Mouse (Mus musculus) gastrocnemius, postnatal 36 days (tissue): Measurements from ENCODE around the gene 6430548M08Rik. TPM values are rescaled to one million over a fixed set of nuclear protein-coding genes. Genes with fewer than 3 reads are reported as not detected.
A peak's percentile ranks its signal among the peaks of the same experiment; 100 is the strongest.

Source experiments
- DNase-seq, 2 experiments: peaks; one replicate each; pipeline ENCODE4 v3.0.0; 2022
- intact Hi-C: fragments of 180-260 bp; cut with DNase I; formaldehyde crosslinking; loops from one replicate; pipeline ENCODE4 v1.15.1; 2025
- total RNA-seq, 2 experiments: library from RNA; stranded (reverse); gene quantifications; 2 replicates each; pipeline ENCODE4 v1.2.3; 2021

The 6430548M08Rik gene
- total RNA-seq, 2 experiments from 2014 or later = 29.0 to 41.6 TPM

DNA sequence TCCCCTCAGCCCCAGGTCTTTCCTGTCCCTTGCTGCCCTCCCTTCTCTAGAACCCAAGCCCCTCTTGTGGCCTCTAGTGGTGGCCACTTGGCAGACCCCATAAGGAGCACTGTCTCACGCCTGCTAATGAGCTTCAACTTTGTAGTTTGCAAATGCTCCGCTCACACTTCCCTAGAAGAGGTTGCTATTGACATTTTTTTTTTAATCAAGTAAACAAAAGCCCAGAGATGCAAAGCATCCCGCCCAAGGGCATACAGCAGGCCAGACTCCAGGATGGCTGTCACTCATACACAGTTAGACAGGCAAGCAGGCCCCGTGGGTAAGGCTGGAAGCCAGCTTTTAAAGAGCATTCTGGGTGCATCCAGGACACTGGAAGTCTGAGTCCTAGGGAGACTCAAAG, 62.7 kb downstream of the 6430548M08Rik start:
- DNase-seq = no peak
- intact Hi-C loops = loop anchor here (5.0 to 10.0 kb wide), 3 partner anchors 36 to 428 kb away; no protein-coding TSS in a partner anchor

DNA sequence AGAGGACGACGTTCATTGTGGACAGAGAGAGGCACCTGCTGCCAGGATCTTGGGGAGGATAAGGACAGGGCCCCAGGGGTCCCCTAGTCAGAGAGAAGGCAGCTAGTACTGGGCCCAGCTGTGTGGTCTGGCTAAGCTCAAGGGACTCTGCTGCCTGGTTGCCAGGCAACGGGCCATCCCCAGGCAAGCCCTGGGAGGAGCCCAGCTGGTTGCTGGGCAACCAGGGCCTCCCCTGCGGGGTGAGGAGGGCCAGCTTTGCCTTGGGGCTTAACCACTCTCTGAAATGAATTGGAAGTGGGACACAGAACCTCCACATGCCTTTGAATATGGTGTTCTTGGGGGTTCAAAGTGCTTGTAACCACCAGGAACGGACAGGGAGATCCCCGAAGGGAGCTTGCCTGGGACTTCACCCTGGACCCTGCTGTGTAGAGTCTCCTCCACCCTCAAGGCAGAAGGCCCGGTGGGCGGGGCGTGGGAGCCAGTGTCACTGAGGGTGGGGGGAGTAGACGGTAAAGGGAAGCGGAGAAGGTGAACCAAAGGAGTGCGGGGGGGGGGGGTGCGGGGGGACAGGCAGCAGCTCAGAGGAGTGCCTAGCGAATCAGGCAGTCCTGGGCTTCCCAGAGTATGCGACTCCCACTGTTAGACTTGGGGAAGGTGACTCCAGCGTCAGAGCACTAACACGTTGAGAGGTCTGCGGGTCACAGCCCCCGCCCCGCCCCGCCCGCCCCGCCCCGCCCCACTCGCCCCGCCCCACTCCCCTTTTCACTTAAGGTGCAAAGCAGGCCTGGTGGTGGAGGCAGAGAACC, 63.6 kb downstream of the 6430548M08Rik start, which contains the start of gene Fam92b:
Gene Fam92b, minus strand, starts transcription at position 149 of the 806 bp plus-strand sequence.
- no peak for DNase-seq
- intact Hi-C loops = loop anchor here (2.0 to 10.0 kb wide), 4 partner anchors 35 to 427 kb away; no protein-coding TSS in a partner anchor

DNA sequence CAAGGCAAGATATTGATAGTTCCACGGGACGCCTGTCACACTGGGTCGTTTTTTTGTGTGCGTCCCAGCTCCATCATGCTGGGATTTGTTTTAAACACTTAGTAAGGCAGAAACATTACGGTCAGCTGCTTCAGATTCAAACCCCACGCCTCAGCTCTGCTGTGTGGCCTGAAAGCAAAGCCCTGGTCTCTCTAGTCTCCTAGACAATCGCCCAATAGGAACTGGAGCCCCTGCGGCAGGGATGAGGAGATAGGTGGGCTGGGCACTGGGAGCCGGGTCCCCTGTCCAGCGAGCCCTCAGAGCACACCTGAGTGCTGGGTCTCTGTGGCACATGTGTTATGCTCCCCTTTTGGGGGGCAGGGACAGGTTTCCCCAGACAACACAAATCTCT, 64.2 kb downstream of the 6430548M08Rik start:
- intact Hi-C loops = loop anchor here (2.0 to 10.0 kb wide), 4 partner anchors 34 to 427 kb away; no protein-coding TSS in a partner anchor
- no peak for DNase-seq

DNA sequence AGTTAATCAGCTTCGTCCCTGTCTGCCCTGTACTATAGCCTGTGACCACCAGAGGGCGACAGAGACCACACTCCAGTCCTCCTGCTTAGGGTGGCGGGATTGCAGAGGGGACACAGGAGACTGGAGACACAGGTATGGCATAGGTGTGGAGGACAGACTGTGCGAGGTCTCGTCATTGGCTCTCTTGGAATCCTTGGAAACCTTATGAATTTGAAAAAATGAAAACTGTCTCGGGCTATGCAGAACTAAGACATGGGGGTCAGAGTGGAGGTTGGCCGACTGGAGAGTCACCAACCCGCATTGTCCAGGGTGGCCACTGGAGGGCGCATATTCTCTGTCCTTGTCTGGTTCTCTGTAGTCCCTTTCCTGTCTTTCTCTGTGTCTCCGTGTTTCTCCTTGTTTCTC, 65.1 kb downstream of the 6430548M08Rik start:
- peak; percentile 87 to 91 for DNase-seq
- intact Hi-C loops = loop anchor here (2.0 to 10.0 kb wide), 4 partner anchors 33 to 426 kb away; no protein-coding TSS in a partner anchor

DNA sequence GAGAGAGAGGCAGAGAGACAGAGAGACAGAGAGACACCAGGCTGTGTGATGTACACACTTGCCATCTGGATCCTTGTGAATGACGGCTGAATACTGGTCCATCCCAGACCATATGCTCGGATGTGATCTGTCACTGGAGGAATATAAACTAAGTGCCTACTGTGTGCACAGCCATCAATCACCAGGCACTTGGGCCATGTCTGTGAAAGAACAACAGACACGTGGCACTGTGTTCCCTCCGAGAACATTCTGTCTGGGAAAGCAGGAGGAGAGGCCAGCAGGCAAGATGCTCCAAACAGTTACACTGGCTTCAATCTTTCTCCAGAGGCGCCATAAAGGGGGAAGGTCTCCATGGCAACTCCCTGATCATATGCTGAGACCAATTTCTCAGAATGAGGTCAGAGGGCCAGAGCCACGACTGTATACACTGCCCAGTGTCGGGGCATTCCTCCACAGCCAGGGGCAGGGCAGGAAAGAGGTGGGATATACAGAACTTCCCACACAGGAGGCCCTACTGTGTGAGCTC, 66.6 kb downstream of the 6430548M08Rik start:
- DNase-seq = no peak
- intact Hi-C loops = no loop called here

DNA sequence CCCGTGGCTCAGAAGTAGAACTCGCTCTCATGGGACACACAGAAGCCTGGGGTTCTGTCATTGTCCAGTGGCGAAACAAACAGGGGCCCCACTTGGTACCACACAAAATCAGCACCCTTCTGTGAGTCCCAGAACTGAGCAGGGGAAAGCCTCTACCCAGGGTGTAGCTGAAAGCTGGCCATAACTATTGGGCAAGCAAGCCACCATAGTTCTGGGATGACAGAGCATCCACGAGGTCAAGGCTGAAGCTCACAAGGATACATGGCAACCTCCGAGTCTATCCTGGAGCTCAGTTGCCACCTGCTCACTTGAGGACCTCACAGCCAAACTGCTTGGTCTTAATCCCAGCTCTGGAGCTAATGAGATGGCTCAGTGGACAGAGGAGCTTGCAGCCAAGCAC, 67.3 kb downstream of the 6430548M08Rik start:
- intact Hi-C loops = no loop called here
- DNase-seq = no peak

DNA sequence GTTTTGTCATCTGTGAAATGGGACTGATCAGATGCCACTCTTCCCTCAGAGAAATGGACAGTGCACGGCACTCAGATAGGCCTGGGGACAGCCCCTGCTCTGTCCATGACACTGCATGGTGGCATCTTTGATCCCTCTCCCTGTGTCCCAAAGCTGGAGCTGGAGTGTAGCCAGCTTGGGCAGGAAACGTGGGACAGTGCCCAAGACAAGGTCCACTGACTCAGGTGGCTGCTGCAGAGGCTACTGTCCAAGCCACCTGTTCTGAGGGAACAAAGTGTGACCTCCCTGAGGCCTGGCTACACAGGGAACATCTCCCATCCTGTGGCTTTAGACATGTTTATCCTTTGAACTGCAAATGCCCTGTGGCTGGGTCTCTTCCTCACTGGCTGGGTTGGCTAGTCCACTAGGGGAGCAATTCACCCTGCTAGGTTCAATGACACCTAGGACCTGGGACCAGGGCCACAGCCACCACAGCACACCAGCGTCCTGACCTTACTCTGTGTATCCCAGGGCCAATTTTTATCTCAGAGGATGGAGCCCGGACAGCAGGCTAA, 68.0 kb downstream of the 6430548M08Rik start:
- DNase-seq = no peak
- intact Hi-C loops = no loop called here

DNA sequence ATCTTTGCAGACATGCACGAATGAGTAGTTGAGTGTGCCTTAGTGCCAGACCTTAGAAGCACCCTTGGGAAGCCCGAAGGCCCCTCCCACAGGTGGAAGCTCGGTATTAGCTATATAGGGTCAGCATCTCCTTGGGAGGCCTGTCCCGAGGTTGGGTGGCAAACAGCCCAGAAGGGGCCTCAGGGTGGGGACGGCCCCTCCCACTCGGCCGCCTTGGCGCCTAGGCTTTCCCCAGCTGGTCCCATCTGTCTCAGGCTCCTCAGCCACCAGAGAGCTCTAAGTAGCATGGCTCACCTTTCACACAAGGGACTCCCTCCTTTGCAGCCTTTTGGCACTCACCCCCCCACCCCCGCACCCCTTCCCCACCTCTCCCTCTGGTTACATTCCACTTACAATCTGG, 70.4 kb downstream of the 6430548M08Rik start:
- intact Hi-C loops = no loop called here
- peak in 1 of 2 experiments; percentile 46 for DNase-seq

DNA sequence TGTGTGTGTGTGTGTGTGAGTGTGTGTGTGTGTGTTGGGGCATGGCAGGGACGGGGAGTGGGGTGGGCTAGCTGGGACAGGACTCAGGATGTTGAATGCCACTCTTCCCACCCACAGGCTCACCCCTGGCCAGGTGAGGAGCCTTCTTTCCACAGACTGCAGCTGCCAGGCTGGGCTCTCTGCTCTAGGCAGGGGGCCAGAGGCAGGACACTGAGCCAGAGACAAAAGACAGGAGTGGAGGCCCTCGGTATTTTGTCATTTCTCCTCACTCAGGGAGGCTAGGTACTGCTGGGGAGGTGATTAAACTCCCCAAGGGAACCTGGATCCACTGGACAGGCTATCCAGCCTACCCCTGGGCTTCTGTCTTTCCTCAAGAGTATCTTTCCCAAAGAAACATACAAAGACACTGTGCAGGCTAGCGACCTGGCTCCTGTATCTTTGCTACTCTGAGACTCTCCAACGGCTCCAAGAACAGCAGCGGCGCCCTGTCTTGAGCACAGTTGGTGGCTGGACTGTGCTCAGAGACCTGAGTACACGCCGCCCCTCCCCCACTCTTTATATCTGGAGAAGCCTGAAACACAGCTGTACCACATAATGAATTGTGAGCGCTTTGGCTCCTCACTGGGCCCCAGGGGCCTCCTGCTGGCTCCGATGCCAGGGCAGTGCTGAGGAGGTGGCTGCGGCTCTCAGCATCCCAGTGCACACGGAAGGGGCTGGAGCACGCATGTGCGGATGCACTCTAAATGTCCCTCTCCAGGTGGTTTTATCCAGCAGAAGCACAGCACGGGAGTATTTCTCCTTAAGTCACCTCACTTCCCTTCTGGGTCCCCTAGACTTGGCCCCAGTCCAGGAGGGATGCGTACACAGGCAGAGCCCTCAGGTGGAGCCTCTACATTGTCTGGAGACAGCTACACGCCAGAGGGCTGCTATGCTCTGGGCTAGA, 71.2 kb downstream of the 6430548M08Rik start:
- DNase-seq = peak in 1 of 2 experiments; percentile 58
- intact Hi-C loops = no loop called here

DNA sequence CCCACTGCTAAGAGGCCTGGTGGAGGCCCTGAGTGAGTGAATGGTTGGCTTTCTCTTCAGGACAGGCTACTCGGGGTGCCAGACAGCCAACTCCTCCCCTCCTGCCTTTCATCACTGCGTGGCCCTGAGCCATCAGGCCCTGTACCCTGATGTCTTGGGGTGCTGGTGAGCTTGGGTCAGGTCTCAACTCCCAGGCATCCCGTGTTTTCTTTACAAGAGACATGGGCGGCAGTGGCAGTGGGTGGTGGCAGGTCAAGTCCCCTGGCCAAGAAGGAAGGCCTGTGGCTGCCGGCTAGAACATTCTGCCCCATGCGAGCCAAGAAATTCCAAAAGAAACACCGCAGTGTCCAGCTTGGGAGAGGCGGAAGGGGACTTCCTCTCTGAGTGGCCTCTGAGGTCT, 72.5 kb downstream of the 6430548M08Rik start:
- peak; percentile 62 to 63 for DNase-seq
- intact Hi-C loops = no loop called here

DNA sequence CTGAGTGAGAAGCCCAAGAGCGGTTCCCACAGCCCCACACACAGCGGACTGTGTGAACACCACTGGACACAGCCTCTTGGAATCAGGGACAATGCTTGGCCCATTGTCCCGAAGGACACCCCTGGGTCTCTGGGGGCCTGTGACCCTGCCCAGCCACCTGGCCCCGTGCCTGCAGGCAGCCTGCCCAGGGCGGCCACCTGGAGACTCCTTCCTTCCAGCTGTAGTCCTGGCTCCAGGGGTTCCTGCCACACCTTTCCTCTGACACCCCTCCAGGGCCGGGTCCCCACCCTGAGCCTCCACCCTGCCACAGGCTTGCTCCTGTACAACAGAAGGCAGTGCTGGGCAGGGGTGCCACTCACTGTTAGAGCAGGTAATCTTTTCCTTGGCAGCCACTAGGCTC, 74.6 kb downstream of the 6430548M08Rik start:
- DNase-seq = peak; percentile 65 to 69
- intact Hi-C loops = no loop called here

DNA sequence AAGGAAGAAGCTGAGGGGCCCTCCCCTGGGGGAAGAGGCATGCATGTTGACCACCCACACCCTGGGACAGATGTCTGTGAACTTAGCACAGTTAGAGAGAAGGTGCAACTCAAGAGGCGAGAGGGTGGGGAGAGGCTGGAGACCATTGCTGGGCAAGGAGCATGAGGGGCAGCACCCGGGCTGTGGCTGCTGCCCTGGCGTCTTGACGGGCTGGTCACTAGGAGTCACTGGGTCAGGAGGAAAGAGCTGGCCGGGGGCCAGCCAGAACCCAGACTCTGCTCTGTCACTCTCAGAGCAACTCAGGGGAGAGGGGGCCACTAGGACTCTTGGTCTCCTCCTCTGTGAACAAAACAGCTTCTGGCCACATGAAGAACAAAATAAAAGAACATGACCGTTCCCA, 75.5 kb downstream of the 6430548M08Rik start:
- intact Hi-C loops = no loop called here
- DNase-seq = no peak

DNA sequence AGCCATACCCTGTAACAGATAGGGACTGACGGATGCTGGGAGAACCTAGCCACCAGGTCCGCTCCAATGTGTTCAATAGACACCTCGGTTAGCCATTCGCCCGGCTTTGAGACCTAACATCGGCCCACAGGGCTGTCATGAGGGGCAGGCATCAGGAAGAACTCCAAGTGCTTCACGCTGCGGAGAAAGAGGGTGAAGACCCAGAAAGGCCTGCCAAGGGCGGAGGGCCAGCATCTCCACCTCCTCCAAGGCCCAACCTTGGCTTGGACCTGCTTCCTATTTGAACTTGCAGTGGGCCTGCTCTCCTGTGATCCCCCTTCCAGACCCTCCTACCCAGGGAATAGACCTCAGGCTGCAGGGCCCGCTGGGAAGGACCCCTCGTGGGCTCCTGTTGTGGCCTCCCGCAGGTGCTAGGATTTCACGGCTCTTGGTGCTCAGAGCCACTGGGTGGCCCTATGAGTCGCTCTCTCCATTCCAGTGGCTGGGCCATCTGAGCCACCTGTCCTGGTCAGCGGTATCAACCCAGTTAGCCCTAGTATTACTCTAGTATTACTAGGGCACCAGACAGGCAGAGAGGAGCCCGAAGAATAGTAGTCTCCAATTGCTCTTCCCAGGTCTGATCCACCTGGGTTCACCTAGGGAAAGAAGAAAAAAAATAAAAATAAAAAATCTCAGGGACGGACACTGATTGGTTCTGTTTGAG, 76.3 kb downstream of the 6430548M08Rik start:
- no peak for DNase-seq
- intact Hi-C loops = no loop called here

DNA sequence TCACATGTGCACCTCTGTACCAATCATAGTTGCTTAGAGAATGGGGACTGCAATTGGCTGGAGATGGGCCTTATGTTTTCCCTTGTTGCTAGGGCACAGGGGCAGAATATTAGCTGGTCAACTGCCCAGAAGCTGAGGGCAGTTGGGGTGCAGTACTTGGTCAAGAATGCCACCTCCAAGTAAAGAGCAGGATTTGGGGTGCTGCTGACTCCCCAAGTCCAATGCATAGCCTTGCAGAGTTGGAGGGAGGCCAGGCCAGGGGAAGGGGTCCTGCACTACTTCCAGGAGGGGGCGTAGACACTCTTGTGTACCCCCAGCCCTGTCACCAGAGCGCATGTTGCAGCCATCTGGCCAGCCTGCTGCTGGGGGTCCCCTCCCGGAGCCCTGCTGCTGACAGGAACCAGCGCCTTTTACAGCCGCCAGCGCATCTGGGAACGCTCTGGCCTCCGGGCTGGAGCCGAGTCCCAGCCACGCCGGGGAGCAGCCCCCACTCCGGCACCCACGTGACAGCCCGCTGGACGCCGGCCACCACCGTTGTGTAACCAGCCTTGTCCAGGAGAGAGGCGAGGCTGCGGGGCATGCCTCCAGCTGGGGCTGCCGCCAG, 77.0 kb downstream of the 6430548M08Rik start:
- intact Hi-C loops = no loop called here
- DNase-seq = peak; percentile 96 to 99

DNA sequence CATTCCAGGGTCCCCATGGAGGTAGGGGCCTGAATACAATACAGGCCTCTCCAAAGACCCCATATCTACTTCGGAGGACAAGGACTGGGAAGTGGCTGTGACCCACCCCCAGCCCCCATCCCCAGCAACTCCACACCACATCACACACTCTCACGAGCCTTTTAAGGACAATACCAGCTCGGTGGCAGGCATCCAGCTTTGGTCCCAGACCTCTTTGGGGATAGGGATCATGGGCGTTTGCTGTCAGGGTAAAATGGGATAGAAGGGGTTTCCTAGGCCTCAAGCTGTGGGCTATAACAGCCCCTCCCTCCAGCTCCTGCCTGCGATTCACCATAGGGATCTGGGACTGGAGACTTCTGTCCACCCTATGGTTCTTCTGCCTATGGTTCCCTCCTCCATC, 77.7 kb downstream of the 6430548M08Rik start:
- intact Hi-C loops = no loop called here
- DNase-seq = no peak

DNA sequence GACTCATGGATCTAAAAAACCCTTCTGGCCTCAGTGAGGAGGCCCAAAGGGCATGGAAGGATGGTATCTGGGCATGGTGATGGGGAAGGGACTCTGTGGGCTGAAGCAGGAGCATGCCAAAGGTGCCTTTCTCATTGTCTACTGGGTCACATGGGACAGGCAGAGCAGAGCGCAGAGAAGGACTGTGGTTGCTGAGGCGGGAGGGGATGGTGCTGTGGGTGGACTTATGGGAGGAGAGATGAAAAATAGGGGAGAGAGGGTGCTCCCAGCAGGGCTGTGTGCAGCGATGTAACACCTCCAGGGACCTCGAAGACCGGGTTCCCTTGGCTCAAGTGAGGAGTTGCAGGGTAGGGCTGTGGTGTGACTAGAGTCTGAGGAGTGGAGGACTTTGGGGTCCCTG, 78.2 kb downstream of the 6430548M08Rik start:
- DNase-seq = no peak
- intact Hi-C loops = no loop called here

DNA sequence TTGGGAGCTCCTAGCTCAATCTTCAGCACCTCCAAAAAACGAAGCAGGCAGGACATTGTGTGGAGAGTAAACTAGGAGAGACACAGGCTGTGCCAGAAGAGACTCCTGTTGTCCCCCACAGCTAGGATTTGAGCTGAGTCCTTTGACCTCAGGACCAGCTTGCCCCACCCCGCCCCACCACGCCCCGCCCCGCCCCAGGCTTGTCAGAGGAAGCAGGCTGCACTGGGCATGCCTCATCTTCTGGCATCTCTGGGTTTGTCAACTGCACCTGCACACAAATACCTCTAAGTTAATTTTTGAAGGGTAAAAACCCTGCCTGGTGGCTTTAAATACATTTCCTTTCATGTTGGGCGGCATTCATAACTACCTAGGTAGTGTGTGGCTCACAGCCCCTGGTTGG, 87.4 kb downstream of the 6430548M08Rik start:
- intact Hi-C loops = no loop called here
- DNase-seq = no peak

DNA sequence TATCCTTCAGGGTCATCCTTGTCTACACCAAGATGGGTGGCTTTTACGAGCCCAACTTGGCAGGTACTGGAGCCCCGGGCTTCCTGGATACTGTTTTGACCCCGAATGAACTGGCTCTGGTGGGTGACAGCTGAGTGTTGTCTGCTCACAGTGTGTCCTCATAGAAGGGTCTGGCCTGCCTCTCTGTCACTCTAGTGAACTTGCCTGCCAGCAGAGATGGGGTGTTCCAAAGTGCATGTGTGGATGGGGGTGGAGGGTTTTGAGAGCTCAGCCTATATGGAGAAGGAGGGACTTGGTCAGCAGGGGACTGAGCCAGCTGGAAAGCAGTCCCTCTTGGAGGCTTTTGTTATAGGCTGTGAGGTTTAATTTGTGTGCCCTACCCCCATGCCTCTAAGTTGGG, 88.6 kb downstream of the 6430548M08Rik start:
- intact Hi-C loops = no loop called here
- no peak for DNase-seq

DNA sequence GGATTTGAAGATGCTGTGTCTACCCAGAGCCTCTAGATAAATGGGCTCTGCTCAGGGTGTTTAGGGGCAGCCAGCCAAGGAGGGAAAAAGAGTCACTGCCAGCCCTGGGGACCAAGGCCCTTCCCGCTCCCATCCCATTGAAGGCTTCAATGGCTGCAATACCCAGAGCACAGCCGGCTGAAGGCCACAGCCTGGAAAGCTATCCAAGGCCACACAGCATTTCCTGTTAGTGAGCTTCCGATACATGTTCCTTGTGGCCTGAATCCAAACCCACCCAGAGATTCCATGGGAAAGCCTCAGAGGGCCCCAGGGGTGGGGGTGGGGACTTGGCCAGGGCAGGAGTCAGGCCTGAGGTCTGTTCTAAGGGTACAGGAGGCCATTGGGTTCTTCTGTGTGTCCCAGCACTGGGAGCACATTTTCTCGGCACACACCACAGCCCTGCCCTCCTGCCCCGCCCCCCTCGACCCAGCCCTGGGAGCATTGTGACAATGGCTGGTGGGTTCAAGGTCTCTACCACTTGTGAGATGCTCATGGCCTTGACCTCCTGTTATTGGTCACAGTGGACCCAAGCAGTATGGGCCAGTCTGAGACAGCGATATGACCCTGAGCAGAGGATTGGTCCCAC, 90.9 kb downstream of the 6430548M08Rik start:
- intact Hi-C loops = no loop called here
- DNase-seq = peak; percentile 24 to 46
